Mouse (Mus musculus) hindbrain, embryonic 11.5 days (tissue): ENCODE measurements around the gene Igfbp4. TPM values are rescaled to one million over a fixed set of nuclear protein-coding genes. Genes with fewer than 3 reads are reported as not detected.

Experiments used
- ATAC-seq: fragments of 200-750 bp; cut with Nextera tagmentation; 2 replicates; pipeline ENCODE4 v1.8.0; 2017; ENCODE audit warnings: mild to moderate bottlenecking, moderate TSS enrichment, moderate library complexity; ENCODE audit not compliant: low FRiP score
- DNase-seq: peaks from one replicate; pipeline ENCODE4 v3.0.0-alpha.2; 2015; ENCODE audit warnings: low spot score
- H3K27ac ChIP-seq: fragments of 300-500 bp; sonication (generic); 2 replicates; pipeline ENCODE4 v1.5.1; 2014; ENCODE audit warnings: mild to moderate bottlenecking, low read depth, low read length
- H3K27me3 ChIP-seq: fragments of 300-500 bp; sonication (generic); 2 replicates; pipeline ENCODE4 v1.6.1; 2014; ENCODE audit warnings: mild to moderate bottlenecking, low read length, moderate library complexity, mixed read lengths; ENCODE audit not compliant: control insufficient read depth, insufficient read depth
- H3K36me3 ChIP-seq: fragments of 300-500 bp; sonication (generic); 2 replicates; pipeline ENCODE4 v1.6.1; 2014; ENCODE audit warnings: mild to moderate bottlenecking, low read length, moderate library complexity, mixed read lengths; ENCODE audit not compliant: control insufficient read depth, insufficient read depth
- H3K4me1 ChIP-seq: fragments of 300-500 bp; sonication (generic); replicated peaks from 2 replicates; pipeline ENCODE4 v1.6.1; 2014; ENCODE audit warnings: low read length, mixed read lengths; ENCODE audit not compliant: control insufficient read depth, insufficient read depth
- H3K4me2 ChIP-seq: fragments of 300-500 bp; sonication (generic); replicated peaks from 2 replicates; pipeline ENCODE4 v1.6.1; 2014; ENCODE audit warnings: mild to moderate bottlenecking, low read depth, low read length
- H3K4me3 ChIP-seq: fragments of 300-500 bp; sonication (generic); 2 replicates; pipeline ENCODE4 v1.5.1; 2014; ENCODE audit warnings: low read depth, low read length
- H3K9ac ChIP-seq: fragments of 300-500 bp; sonication (generic); 2 replicates; pipeline ENCODE4 v1.6.1; 2014; ENCODE audit warnings: low read depth, low read length
- H3K9me3 ChIP-seq: fragments of 300-500 bp; sonication (generic); 2 replicates; pipeline ENCODE4 v1.6.1; 2016; ENCODE audit warnings: low read length; ENCODE audit not compliant: control insufficient read depth
- WGBS: fragments of 180-500 bp; shearing (Covaris S2); extraction: QIAGEN DNeasy Blood & Tissue Kit; methylation state at CpG from one replicate; pipeline ENCODE4 v1.1.7; 2014; 5-methylcytosine and 5-hydroxymethylcytosine counted together
- polyA plus RNA-seq: library from polyadenylated mRNA; unstranded; fragments of >200 nt; fragmentation: Nextera tagmentation; extraction: Ambion mirVana; gene quantifications from 2 replicates; pipeline ENCODE4 v1.2.1, GENCODE M21; 2014

The Igfbp4 gene
- polyA plus RNA-seq, 1 experiment from 2014 or later, result 295 TPM

- H3K9me3 ChIP-seq, result no peaks in the 10 kb centered on the region
- H3K27ac ChIP-seq, result peak overlapping the region; percentile 67
- DNase-seq, result no peak
- H3K4me3 ChIP-seq, result no peak overlapping the region
- peaks cover 8% of the 10 kb centered on the region for H3K36me3 ChIP-seq
- no peaks in the 10 kb centered on the region for H3K27me3 ChIP-seq
- no peak for ATAC-seq
- H3K4me2 ChIP-seq, result no peak overlapping the region
- WGBS, result 46% methylated on average over 5 of the region's 5 CpGs
- H3K4me1 ChIP-seq, result 0 out of 2 replicates have a peak, but pooled peaks cover 5% of the 10 kb centered on the region
- 0 out of 2 replicates have a peak overlapping the region, but pooled peaks have one; percentile 15 for H3K9ac ChIP-seq
Measured at GRCm38 (mm10) chr11:99047120-99047519, 6.1 kb downstream of the Igfbp4 start.

- H3K4me3 ChIP-seq, result no peak overlapping the region
- 79% methylated on average over 2 of the region's 2 CpGs for WGBS
- H3K27ac ChIP-seq, result peak overlapping the region; percentile 67
- no peaks in the 10 kb centered on the region for H3K9me3 ChIP-seq
- H3K27me3 ChIP-seq, result no peaks in the 10 kb centered on the region
- H3K4me2 ChIP-seq, result no peak overlapping the region
- no peak; the same call in 1 of the 2 replicates for ATAC-seq
- H3K36me3 ChIP-seq, result peaks cover 8% of the 10 kb centered on the region
- H3K4me1 ChIP-seq, result 0 out of 2 replicates have a peak, but pooled peaks cover 5% of the 10 kb centered on the region
- H3K9ac ChIP-seq, result 0 out of 2 replicates have a peak overlapping the region, but pooled peaks have one; percentile 15
- DNase-seq, result no peak
Measured at GRCm38 (mm10) chr11:99047643-99048042, 6.6 kb downstream of the Igfbp4 start.

GRCm38 (mm10) chr11:99055143-99055542 is 14.1 kb downstream of the Igfbp4 start:
- H3K4me3 ChIP-seq, result no peak overlapping the region
- H3K27ac ChIP-seq, result peak overlapping the region; percentile 39; the same call in 1 of the 2 replicates
- H3K36me3 ChIP-seq, result no peaks in the 10 kb centered on the region

GRCm38 (mm10) chr11:99055571-99056452 is 14.8 kb downstream of the Igfbp4 start:
- Histone ChIP-seq H3K27ac (peak overlapping the region; percentile 39; the same call in 1 of the 2 replicates), H3K4me1 (peaks cover 2% of the 10 kb centered on the region; the same call in 1 of the 2 replicates), H3K36me3 (no peaks in the 10 kb centered on the region), H3K9me3 (no peaks in the 10 kb centered on the region), H3K4me3 (no peak overlapping the region), H3K27me3 (no peaks in the 10 kb centered on the region), H3K4me2 (no peak overlapping the region), H3K9ac (no peak overlapping the region)
- ATAC-seq, result peak; percentile 57; the same call in 1 of the 2 replicates
- DNase-seq, result peak; percentile 46
- 3% methylated on average over 8 of the region's 8 CpGs for WGBS

More at GRCm38 (mm10) chr11:99055143-99055542, 14.1 kb downstream of the Igfbp4 start:
- peaks cover 2% of the 10 kb centered on the region; the same call in 1 of the 2 replicates for H3K4me1 ChIP-seq
- no peaks in the 10 kb centered on the region for H3K9me3 ChIP-seq
- no peak overlapping the region for H3K9ac ChIP-seq
- no peaks in the 10 kb centered on the region for H3K27me3 ChIP-seq
- no peak overlapping the region for H3K4me2 ChIP-seq
- DNase-seq (no peak), ATAC-seq (no peak)
- WGBS, result 51% methylated on average over 4 of the region's 4 CpGs

GRCm38 (mm10) chr11:99060435-99060834 is 19.4 kb downstream of the Igfbp4 start:
- H3K27ac ChIP-seq, result no peak overlapping the region
- 84% methylated on average over 3 of the region's 3 CpGs for WGBS

GRCm38 (mm10) chr11:99062661-99063060 is 21.6 kb downstream of the Igfbp4 start:
- Histone ChIP-seq H3K9ac (no peak overlapping the region), H3K27ac (no peak overlapping the region), H3K36me3 (no peaks in the 10 kb centered on the region), H3K4me1 (no peaks in the 10 kb centered on the region), H3K4me2 (no peak overlapping the region), H3K9me3 (no peaks in the 10 kb centered on the region), H3K4me3 (no peak overlapping the region), H3K27me3 (no peaks in the 10 kb centered on the region)
- WGBS, result 87% methylated on average over 7 of the region's 7 CpGs
- ATAC-seq (no peak), DNase-seq (no peak)

More at GRCm38 (mm10) chr11:99060435-99060834, 19.4 kb downstream of the Igfbp4 start:
- Histone ChIP-seq H3K4me3 (no peak overlapping the region), H3K9me3 (no peaks in the 10 kb centered on the region), H3K27me3 (no peaks in the 10 kb centered on the region), H3K4me2 (no peak overlapping the region), H3K36me3 (no peaks in the 10 kb centered on the region), H3K9ac (no peak overlapping the region), H3K4me1 (peaks cover under 1% of the 10 kb centered on the region; the same call in 1 of the 2 replicates)
- no peak for DNase-seq
- ATAC-seq, result no peak

- no peak overlapping the region for H3K9ac ChIP-seq
- H3K4me3 ChIP-seq, result no peak overlapping the region
- H3K27ac ChIP-seq, result no peak overlapping the region
- H3K4me2 ChIP-seq, result no peak overlapping the region
- no peaks in the 10 kb centered on the region for H3K4me1 ChIP-seq
- no peak for DNase-seq
- no peaks in the 10 kb centered on the region for H3K36me3 ChIP-seq
- no peaks in the 10 kb centered on the region for H3K9me3 ChIP-seq
- no peaks in the 10 kb centered on the region for H3K27me3 ChIP-seq
- ATAC-seq, result no peak
- 40% methylated on average over 8 of the region's 8 CpGs for WGBS
Measured at GRCm38 (mm10) chr11:99063406-99064131, 22.5 kb downstream of the Igfbp4 start.

GRCm38 (mm10) chr11:99065353-99065752 is 24.3 kb downstream of the Igfbp4 start:
- Histone ChIP-seq H3K9me3 (no peaks in the 10 kb centered on the region), H3K27me3 (no peaks in the 10 kb centered on the region), H3K36me3 (no peaks in the 10 kb centered on the region), H3K4me1 (no peaks in the 10 kb centered on the region), H3K9ac (no peak overlapping the region), H3K4me2 (no peak overlapping the region), H3K27ac (no peak overlapping the region), H3K4me3 (no peak overlapping the region)
- DNase-seq, result no peak
- WGBS, result 61% methylated on average over 3 of the region's 3 CpGs
- no peak for ATAC-seq
